Mouse (Mus musculus) adrenal gland, adult 8-10 months (tissue): ENCODE data around the gene Rasa3. TPM values are rescaled to one million over a fixed set of nuclear protein-coding genes. Genes with fewer than 3 reads are reported as not detected.

ENCODE experiments used
- DNase-seq: peaks from one replicate; pipeline ENCODE4 v3.0.0; 2022
- total RNA-seq, 4 experiments: library from RNA; stranded (reverse); gene quantifications; 2 replicates each; pipeline ENCODE4 v1.2.4; 2022

The Rasa3 gene
- total RNA-seq, 4 experiments from 2014 or later = 27.8 to 46.6 (median 33.1) TPM

GRCm38 (mm10) chr8:13649154-13649515, 28.3 kb downstream of the Rasa3 start:
- DNase-seq = no peak

GRCm38 (mm10) chr8:13648377-13649153, 28.8 kb downstream of the Rasa3 start:
- DNase-seq = no peak

- no peak for DNase-seq
Measured at GRCm38 (mm10) chr8:13647591-13647990, 29.8 kb downstream of the Rasa3 start.

GRCm38 (mm10) chr8:13644932-13645676, 32.3 kb downstream of the Rasa3 start:
- no peak for DNase-seq

- DNase-seq = no peak
Measured at GRCm38 (mm10) chr8:13644155-13644554, 33.2 kb downstream of the Rasa3 start.

GRCm38 (mm10) chr8:13642659-13643181, 34.7 kb downstream of the Rasa3 start:
- DNase-seq = no peak

GRCm38 (mm10) chr8:13641206-13641605, 36.2 kb downstream of the Rasa3 start:
- DNase-seq = no peak

- peak; percentile 42 for DNase-seq
Measured at GRCm38 (mm10) chr8:13640452-13640883, 36.9 kb downstream of the Rasa3 start.

- no peak for DNase-seq
Measured at GRCm38 (mm10) chr8:13633107-13633506, 44.3 kb downstream of the Rasa3 start.

- no peak for DNase-seq
Measured at GRCm38 (mm10) chr8:13632309-13632708, 45.1 kb downstream of the Rasa3 start.

GRCm38 (mm10) chr8:13630754-13631153, 46.6 kb downstream of the Rasa3 start:
- DNase-seq = no peak

- DNase-seq = no peak
Measured at GRCm38 (mm10) chr8:13630171-13630570, 47.2 kb downstream of the Rasa3 start.

- DNase-seq = no peak
Measured at GRCm38 (mm10) chr8:13629351-13630090, 47.9 kb downstream of the Rasa3 start.

GRCm38 (mm10) chr8:13628067-13628466, 49.3 kb downstream of the Rasa3 start:
- DNase-seq = no peak

- DNase-seq = no peak
Measured at GRCm38 (mm10) chr8:13627591-13627990, 49.8 kb downstream of the Rasa3 start.

- DNase-seq = no peak
Measured at GRCm38 (mm10) chr8:13626114-13626513, 51.3 kb downstream of the Rasa3 start.

GRCm38 (mm10) chr8:13625281-13625970, 52.0 kb downstream of the Rasa3 start:
- no peak for DNase-seq

- DNase-seq = no peak
Measured at GRCm38 (mm10) chr8:13624863-13625262, 52.5 kb downstream of the Rasa3 start.

GRCm38 (mm10) chr8:13623911-13624421, 53.4 kb downstream of the Rasa3 start:
- no peak for DNase-seq

GRCm38 (mm10) chr8:13623038-13623750, 54.2 kb downstream of the Rasa3 start:
- no peak for DNase-seq

- no peak for DNase-seq
Measured at GRCm38 (mm10) chr8:13620226-13620920, 57.0 kb downstream of the Rasa3 start.
